Mouse (Mus musculus) megakaryocyte, embryonic 14.5 days (primary cell): ENCODE measurements around the gene Agbl3.

Experiments used
- FLI1 ChIP-seq: IDR thresholded peaks from 2 replicates; pipeline ENCODE4 v1.6.1; 2012; ENCODE audit warnings: low read length, inconsistent platforms, mixed read lengths
- GATA1 ChIP-seq: IDR thresholded peaks from 3 replicates; pipeline ENCODE4 v1.6.1; 2012; ENCODE audit warnings: mixed read lengths, low read length, inconsistent platforms, borderline replicate concordance

DNA sequence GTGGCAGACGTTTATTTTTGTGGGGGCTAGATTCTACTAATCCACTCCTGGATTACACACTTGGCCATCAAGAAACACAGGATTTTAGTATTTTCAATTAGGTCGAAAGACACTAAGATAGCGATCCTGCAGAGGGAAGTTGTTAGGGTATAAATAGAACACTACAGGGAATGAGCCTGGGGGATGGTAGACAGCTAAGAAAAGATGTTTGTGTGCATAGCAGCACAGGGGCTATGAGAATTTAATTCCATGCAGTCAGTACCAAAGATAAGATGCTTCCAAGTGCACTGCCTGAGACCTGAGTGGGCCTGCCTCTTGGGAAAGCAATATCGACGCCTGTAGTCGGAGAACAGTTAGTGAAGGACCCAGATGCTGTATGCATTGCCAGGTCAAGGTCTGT is 9.7 kb upstream of the Agbl3 start:
- TF ChIP-seq GATA1, result no peak
- no peak for TF ChIP-seq FLI1
